Comparison of ENCODE assay signal across 8 mouse cellular contexts in the genomic region with DNA sequence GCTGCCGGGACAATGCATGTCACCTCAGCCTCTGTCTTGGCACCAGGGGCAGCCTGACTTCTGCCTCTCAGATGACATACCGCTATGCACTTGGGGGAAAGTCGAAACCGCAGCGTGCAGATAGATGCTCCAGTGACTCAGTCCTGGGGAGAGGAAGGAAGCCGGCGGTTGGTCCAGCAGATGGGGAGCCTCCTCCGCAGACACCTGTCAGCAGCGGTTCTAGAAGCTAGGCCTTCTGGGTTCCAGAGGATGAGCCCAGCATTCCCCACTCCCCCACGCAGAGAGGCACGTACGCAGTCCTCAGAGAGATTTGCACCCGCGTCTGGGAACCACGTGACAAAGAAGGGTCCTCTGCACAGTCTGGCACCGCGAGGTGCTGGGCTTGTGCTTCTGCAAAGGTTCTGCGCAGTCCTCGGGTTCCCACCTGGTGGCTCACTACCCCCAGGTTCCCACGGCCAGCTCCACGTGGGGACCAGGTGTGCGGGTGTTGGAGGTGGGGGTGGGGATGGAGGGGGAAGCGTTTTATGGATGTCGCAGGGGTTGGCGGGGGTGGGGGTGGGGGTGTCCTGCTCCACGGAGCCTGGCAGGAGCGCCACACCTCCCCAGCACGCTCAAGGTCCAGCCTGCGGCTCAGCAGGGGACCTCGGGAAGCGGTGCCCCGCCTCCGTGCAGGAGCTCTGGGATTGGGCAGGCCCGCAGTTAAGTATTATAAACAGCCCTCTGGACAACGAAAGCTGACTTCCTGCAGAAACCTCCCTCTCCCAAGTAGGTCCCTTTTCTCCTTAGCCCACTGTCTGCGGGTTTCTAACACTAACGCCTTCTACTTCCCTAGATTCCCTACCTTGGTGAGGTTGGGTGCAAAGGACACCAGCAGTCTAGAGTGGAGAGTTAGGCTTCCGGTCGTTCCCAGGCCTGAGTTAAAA. TPM values are rescaled to one million over a fixed set of nuclear protein-coding genes. Genes with fewer than 3 reads are reported as not detected.
A peak's percentile ranks its signal among the peaks of the same experiment; 100 is the strongest.
DNase-seq lines count a peak whose midpoint lies in the region; ATAC-seq and TF ChIP-seq lines count a peak whose summit lies in the region.

No protein-coding gene starts in this region.

- H3K36me3 ChIP-seq in MEL (ENCODE audit: control insufficient read depth in 1 of 2, insufficient read depth in 2 of 2, low read length in 2 of 2), result peaks cover 0 to 4% of the 10 kb centered on the region in 2 experiments; a peak in 2 of 4 replicates
- no peaks in the 10 kb centered on the region for H3K36me3 ChIP-seq in forebrain, embryonic 15.5 days
- no peaks in the 10 kb centered on the region for H3K36me3 ChIP-seq in hindbrain, embryonic 14.5 days (replicated peaks; ENCODE audit: control insufficient read depth, insufficient read depth)
- H3K36me3 ChIP-seq in lung, embryonic 16.5 days (ENCODE audit: control insufficient read depth, insufficient read depth, low read length), result no peaks in the 10 kb centered on the region

- H3K4me2 ChIP-seq in forebrain, embryonic 15.5 days (replicated peaks), result peak overlapping the region; percentile 78
- peak overlapping the region; percentile 80 for H3K4me2 ChIP-seq in hindbrain, embryonic 14.5 days (replicated peaks)
- H3K4me2 ChIP-seq in lung, embryonic 16.5 days (ENCODE audit: low read depth, low read length), result peak overlapping the region; percentile 86

- TF ChIP-seq POLR2A in MEL (IDR thresholded peaks at IDR 0.05; ENCODE audit: control insufficient read depth in 1 of 2, insufficient read depth in 1 of 2, low read depth in 1 of 2, low read length in 2 of 2, poor library complexity in 1 of 2), result peak in 1 of 2 experiments; percentile 53; a peak in 1 of 4 replicates

- TF ChIP-seq RAD21 in MEL (IDR thresholded peaks at IDR 0.05; ENCODE audit: low read depth, low read length), result no peak; the same call in 1 of the 2 replicates

- TF ChIP-seq EP300 in MEL (IDR thresholded peaks at IDR 0.05; ENCODE audit: low read depth in 1 of 2, low read length in 2 of 2), result peak; percentile 74 to 90

- peak overlapping the region; percentile 36 to 47 for H3K4me3 ChIP-seq in MEL (ENCODE audit: control insufficient read depth in 1 of 2, insufficient read depth in 1 of 2, low read depth in 2 of 2, low read length in 2 of 2)
- peak overlapping the region; percentile 42 for H3K4me3 ChIP-seq in forebrain, embryonic 15.5 days
- H3K4me3 ChIP-seq in hindbrain, embryonic 14.5 days (replicated peaks; ENCODE audit: low read length), result peak overlapping the region; percentile 35
- H3K4me3 ChIP-seq in lung, embryonic 16.5 days (ENCODE audit: low read length), result peak overlapping the region; percentile 46

- whole genome bisulfite sequencing in forebrain, embryonic 15.5 days, result 4% methylated on average over 39 of the region's 39 CpGs
- 3% methylated on average over 33 of the region's 39 CpGs for WGBS in hindbrain, embryonic 14.5 days
- 1% methylated on average over 39 of the region's 39 CpGs for WGBS in lung, embryonic 16.5 days

- no peaks in the 10 kb centered on the region for H3K27me3 ChIP-seq in MEL (ENCODE audit: control insufficient read depth in 1 of 2, insufficient read depth in 2 of 2, low read length in 2 of 2)
- no peaks in the 10 kb centered on the region for H3K27me3 ChIP-seq in forebrain, embryonic 15.5 days
- H3K27me3 ChIP-seq in hindbrain, embryonic 14.5 days (ENCODE audit: control insufficient read depth, insufficient read depth, low read length), result no peaks in the 10 kb centered on the region
- no peaks in the 10 kb centered on the region for H3K27me3 ChIP-seq in lung, embryonic 16.5 days (ENCODE audit: control insufficient read depth, insufficient read depth, low read depth, low read length)

- peak overlapping the region; percentile 31 for H3K27ac ChIP-seq in MEL (ENCODE audit: control insufficient read depth, low read depth, low read length)
- no peak overlapping the region for H3K27ac ChIP-seq in forebrain, embryonic 15.5 days (replicated peaks)
- H3K27ac ChIP-seq in hindbrain, embryonic 14.5 days, result no peak overlapping the region
- H3K27ac ChIP-seq in lung, embryonic 16.5 days (ENCODE audit: low read length), result peak overlapping the region; percentile 68

- peak; percentile 67 for ATAC-seq in cerebellum, adult (ENCODE audit: insufficient number of reproducible peaks, low FRiP score, low TSS enrichment)
- peak; percentile 83 for ATAC-seq in forebrain, embryonic 15.5 days (replicated peaks)
- peak; percentile 75 for ATAC-seq in hindbrain, embryonic 14.5 days (ENCODE audit: low FRiP score)
- peak; percentile 89 for ATAC-seq in lung, embryonic 16.5 days (ENCODE audit: low read depth)

- peak overlapping the region; percentile 32; the same call in 1 of the 2 replicates for H3K9ac ChIP-seq in MEL (ENCODE audit: control insufficient read depth, low read depth, low read length, poor library complexity, severe bottlenecking)
- peak overlapping the region; percentile 43 for H3K9ac ChIP-seq in forebrain, embryonic 15.5 days (replicated peaks)
- peak overlapping the region; percentile 55 for H3K9ac ChIP-seq in hindbrain, embryonic 14.5 days
- peak overlapping the region; percentile 49 for H3K9ac ChIP-seq in lung, embryonic 16.5 days (ENCODE audit: low read length)

- no peaks in the 10 kb centered on the region for H3K79me2 ChIP-seq in MEL (ENCODE audit: control insufficient read depth, insufficient read depth, low read length, poor library complexity)

- no peak for TF ChIP-seq CTCF in MEL (IDR thresholded peaks at IDR 0.05 in 2 of 3, conservative IDR thresholded peaks at IDR 0.05 in 1 of 3; ENCODE audit: control insufficient read depth in 1 of 3, insufficient read depth in 1 of 3, low read depth in 2 of 3, low read length in 3 of 3, poor library complexity in 1 of 3, severe bottlenecking in 1 of 3)

- peak; percentile 96 for DNase-seq in MEL (ENCODE audit: low read depth, low spot score)
- peak; percentile 43 for DNase-seq in hindbrain, embryonic 14.5 days (ENCODE audit: low spot score)
- peak; percentile 36 to 60 for DNase-seq in layer of hippocampus, postnatal 10 days (ENCODE audit: low spot score in 2 of 2)
- DNase-seq in retina, embryonic 14.5 days (ENCODE audit: low spot score), result peak; percentile 46
- DNase-seq in thymus, postnatal 25 days, result peak; percentile 88

- H3K4me1 ChIP-seq in MEL (ENCODE audit: control insufficient read depth in 1 of 2, insufficient read depth in 2 of 2, low read length in 2 of 2), result peaks cover 4 to 14% of the 10 kb centered on the region in 2 experiments; a peak in 3 of 4 replicates
- peaks cover 12% of the 10 kb centered on the region for H3K4me1 ChIP-seq in forebrain, embryonic 15.5 days
- H3K4me1 ChIP-seq in hindbrain, embryonic 14.5 days (replicated peaks; ENCODE audit: control insufficient read depth, insufficient read depth, low read length), result peaks cover 11% of the 10 kb centered on the region
- H3K4me1 ChIP-seq in lung, embryonic 16.5 days (replicated peaks; ENCODE audit: control insufficient read depth, insufficient read depth, low read length), result peaks cover 23% of the 10 kb centered on the region

- no peaks in the 10 kb centered on the region for H3K9me3 ChIP-seq in MEL (replicated peaks; ENCODE audit: insufficient read depth, low read length)
- no peaks in the 10 kb centered on the region for H3K9me3 ChIP-seq in forebrain, embryonic 15.5 days
- H3K9me3 ChIP-seq in hindbrain, embryonic 14.5 days (ENCODE audit: control insufficient read depth, low read length), result no peaks in the 10 kb centered on the region
- H3K9me3 ChIP-seq in lung, embryonic 16.5 days (ENCODE audit: control insufficient read depth, low read length), result no peaks in the 10 kb centered on the region

TF ChIP-seq in MEL, 35 proteins besides CTCF, POLR2A, EP300 and RAD21 (continues in another document):
- no peak for TF ChIP-seq MEF2A (IDR thresholded peaks at IDR 0.05; ENCODE audit: extremely low read depth, insufficient replicate concordance, low read depth, low read length, poor library complexity, severe bottlenecking)
- 0 out of 2 replicates have a peak, but pooled peaks have one; percentile 14 for TF ChIP-seq TAL1 (IDR thresholded peaks at IDR 0.05; ENCODE audit: low read length)
- no peak for TF ChIP-seq E2F4 (IDR thresholded peaks at IDR 0.05; ENCODE audit: borderline replicate concordance, low read depth, low read length)
- TF ChIP-seq CHD1 (IDR thresholded peaks at IDR 0.05; ENCODE audit: low read depth, low read length), result no peak
- TF ChIP-seq MYC (IDR thresholded peaks at IDR 0.05; ENCODE audit: low read depth, low read length), result peak; percentile 34; the same call in 1 of the 2 replicates
- TF ChIP-seq KAT2A (conservative IDR thresholded peaks at IDR 0.05; ENCODE audit: low read depth, low read length), result no peak
- peak; percentile 85; the same call in 1 of the 2 replicates for TF ChIP-seq RCOR1 (IDR thresholded peaks at IDR 0.05; ENCODE audit: low read depth, low read length)
- TF ChIP-seq BHLHE40 (IDR thresholded peaks at IDR 0.05; ENCODE audit: borderline replicate concordance, low read depth, low read length), result peak; percentile 14; the same call in 1 of the 2 replicates
- TF ChIP-seq TCF12 (IDR thresholded peaks at IDR 0.05; ENCODE audit: low read depth, low read length), result peak; percentile 80
- TF ChIP-seq ETS1 (IDR thresholded peaks at IDR 0.05; ENCODE audit: low read depth, low read length), result peak; percentile 86
- TF ChIP-seq GATA1 (IDR thresholded peaks at IDR 0.05; ENCODE audit: low read depth, low read length), result peak; percentile 76
- TF ChIP-seq ZKSCAN1 (IDR thresholded peaks at IDR 0.05; ENCODE audit: low read depth, low read length), result no peak
- TF ChIP-seq GABPA (IDR thresholded peaks at IDR 0.05; ENCODE audit: low read depth, low read length), result no peak

RNA-seq across cellular contexts. Expression of gene Katnal1, which starts 30.2 kb away (rescaled TPM):
- total RNA-seq in MEL (2012; rRNA removed), result 13.6 and 14.8 TPM in 2 replicates
- polyA plus RNA-seq in MEL (2012; ENCODE audit: insufficient read depth in 1 of 2, insufficient read length in 2 of 2, low read depth in 1 of 2, low replicate concordance in 2 of 2, missing spikeins in 1 of 2), result 10 to 100 TPM in 1 of 2 experiments, not detected in 1; 12.8 TPM
- polyA plus RNA-seq in forebrain, embryonic 15.5 days (2015; fragmentation: Nextera tagmentation; extraction: Ambion mirVana), result 35.0 and 36.3 TPM in 2 replicates
- polyA plus RNA-seq in hindbrain, embryonic 14.5 days (2014; fragmentation: Nextera tagmentation; extraction: Ambion mirVana), result 38.0 and 40.9 TPM in 2 replicates
- 10 to 100 TPM; 41.6 to 46.4 TPM for total RNA-seq in layer of hippocampus, postnatal 10 days (2021)
- polyA plus RNA-seq in lung, embryonic 16.5 days (2015; fragmentation: Nextera tagmentation; extraction: Ambion mirVana), result 11.0 and 11.7 TPM in 2 replicates

RNA-seq across cellular contexts. Expression of gene Gm42791, which starts 35.6 kb away (rescaled TPM):
- total RNA-seq in MEL (2012; rRNA removed), result 1.2 TPM in 1 of 2 replicates, not detected in the other
- polyA plus RNA-seq in MEL (2012; ENCODE audit: insufficient read depth in 1 of 2, insufficient read length in 2 of 2, low read depth in 1 of 2, low replicate concordance in 2 of 2, missing spikeins in 1 of 2), result 1 to 10 TPM in 1 of 2 experiments, not detected in 1; 2.1 TPM
- polyA plus RNA-seq in forebrain, embryonic 15.5 days (2015; fragmentation: Nextera tagmentation; extraction: Ambion mirVana), result 5.6 and 7.4 TPM in 2 replicates
- polyA plus RNA-seq in hindbrain, embryonic 14.5 days (2014; fragmentation: Nextera tagmentation; extraction: Ambion mirVana), result 0.33 and 2.6 TPM in 2 replicates
- 10 to 100 TPM in 1 of 2 experiments, 1 to 10 TPM in 1; 9.6 to 11.5 TPM for total RNA-seq in layer of hippocampus, postnatal 10 days (2021)
- 0.94 and 1.3 TPM in 2 replicates for polyA plus RNA-seq in lung, embryonic 16.5 days (2015; fragmentation: Nextera tagmentation; extraction: Ambion mirVana)

Comparison
In these comparisons a context has a peak if more than half of its experiments do, and no peak if none do; other contexts are left out.
1. DNase-seq: peak in every context shown above with its lines; median percentile 96 in MEL; 88 in thymus, postnatal 25 days; 48 in layer of hippocampus, postnatal 10 days; 46 in retina, embryonic 14.5 days; 43 in hindbrain, embryonic 14.5 days.
2. H3K27ac ChIP-seq: peak in MEL (single experiment) and lung, embryonic 16.5 days (single experiment); none in forebrain, embryonic 15.5 days (single experiment) and hindbrain, embryonic 14.5 days (single experiment).
3. Peak in every context shown above with its lines, with median percentiles within 50 percentile points of each other: H3K4me3 ChIP-seq, H3K9ac ChIP-seq, ATAC-seq and H3K4me2 ChIP-seq.